Mouse (Mus musculus): Measurements from ENCODE around the gene Vegfb.

Gene Vegfb

DNA sequence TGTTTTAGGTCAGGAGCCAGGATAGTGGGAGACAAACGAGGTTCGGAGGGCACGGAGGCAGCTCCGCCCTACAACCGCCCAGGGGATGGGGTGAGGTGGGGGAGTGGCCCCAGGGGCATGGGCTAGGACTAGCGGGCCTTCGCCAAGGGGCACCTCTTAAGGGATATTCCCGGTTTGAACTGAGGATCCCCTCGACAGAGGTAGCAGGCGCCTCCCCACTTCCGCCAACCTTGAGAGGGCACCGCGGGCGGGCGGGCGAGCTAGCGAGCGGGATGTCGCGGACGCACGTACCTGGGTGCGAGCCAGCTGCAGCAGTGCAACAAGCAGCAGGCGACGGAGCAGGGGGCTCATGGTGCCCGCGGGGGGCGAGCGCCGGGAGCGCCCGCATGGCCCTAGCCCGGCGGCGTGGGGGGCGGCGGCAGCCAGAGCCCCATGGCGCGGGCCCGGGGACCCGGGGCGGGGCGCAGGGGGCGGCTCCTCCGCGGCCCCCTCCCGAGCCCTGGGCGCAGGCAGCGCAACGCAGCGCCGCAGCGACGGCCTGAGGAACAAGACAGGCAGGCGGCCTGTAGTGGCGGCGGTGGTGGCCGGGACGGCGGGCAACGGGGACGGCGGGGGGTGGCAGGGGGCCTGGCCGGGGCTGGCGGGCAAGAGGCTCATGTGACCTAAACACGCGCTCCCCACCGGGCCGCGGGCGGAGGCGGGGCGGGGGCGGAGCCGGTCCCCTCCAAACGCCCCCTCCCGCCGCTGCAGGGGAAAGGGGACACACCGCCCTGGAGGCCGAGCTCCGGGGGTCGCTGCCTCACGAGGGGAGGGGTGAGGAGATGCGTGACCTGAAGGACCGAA, at the start of gene Vegfb:
TSS of gene Vegfb (minus strand) at position 591 of the 843 bp plus-strand sequence.
- peak in 1 of 2 experiments; percentile 44 for DNase-seq (ENCODE audit: low read depth in 2 of 2, low spot score in 2 of 2)

DNA sequence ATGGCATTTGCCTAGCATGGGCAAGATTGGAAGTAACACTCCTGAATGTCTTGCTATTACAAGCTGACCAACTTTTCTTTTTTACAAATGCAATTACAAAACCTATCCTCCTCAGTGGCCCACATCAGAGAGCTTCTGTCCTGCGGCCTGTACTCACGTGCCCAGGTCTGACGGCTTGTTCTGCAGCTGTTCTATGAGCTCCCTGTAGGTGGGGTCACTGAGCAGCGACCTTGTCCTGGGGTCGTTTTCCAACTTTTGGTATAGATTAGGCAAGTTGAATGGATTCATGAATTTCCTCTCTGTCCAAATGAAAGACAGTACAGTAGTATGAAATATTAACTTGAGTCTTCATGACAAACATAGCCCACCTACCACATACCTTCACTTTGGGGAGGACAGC, 46.6 kb upstream of the Vegfb start:
- no peak for DNase-seq (ENCODE audit: low read depth in 2 of 2, low spot score in 2 of 2)

DNA sequence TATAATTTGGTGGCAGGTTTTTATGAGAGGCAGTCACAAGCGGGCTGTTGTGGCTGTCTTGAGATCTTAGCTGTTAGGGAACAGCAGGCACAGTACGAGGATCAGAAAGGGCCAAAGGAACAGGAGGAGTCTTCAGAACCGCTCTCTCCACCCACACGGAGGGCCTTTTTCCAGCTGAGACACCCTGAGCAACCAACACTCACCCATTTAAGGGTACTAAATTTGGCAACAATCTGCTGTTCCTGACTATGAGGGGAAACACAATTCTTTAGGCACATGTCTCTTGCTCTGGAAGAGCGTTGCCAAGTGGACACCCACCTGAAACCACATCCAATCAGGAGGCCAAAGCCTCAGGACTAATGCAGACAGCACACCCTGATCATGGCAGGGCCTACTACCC, 42.1 kb upstream of the Vegfb start:
- no peak for DNase-seq (ENCODE audit: low read depth in 2 of 2, low spot score in 2 of 2)

DNA sequence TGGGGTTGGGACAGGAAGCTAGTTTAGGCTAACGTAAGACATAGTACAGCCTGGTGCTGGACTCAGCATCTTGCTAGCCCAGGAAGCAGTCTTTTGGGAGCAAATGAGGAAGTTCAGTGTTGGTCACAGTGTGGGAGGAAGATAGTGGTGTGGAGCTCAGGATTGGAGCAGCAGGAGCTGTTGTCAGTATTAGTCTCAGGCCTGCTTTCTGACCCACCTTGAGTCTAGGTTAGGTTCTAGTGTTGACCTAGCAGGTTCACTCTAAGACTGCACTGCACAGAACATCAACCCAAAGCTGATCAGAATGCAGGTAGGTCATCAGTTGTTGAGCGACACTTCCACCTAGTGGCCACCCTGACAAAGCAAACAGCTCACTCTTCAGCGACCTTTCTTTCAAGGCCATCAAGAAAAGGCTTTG, 32.8 kb upstream of the Vegfb start:
- peak; percentile 66 to 70 for DNase-seq (ENCODE audit: low read depth in 2 of 2, low spot score in 2 of 2)

DNA sequence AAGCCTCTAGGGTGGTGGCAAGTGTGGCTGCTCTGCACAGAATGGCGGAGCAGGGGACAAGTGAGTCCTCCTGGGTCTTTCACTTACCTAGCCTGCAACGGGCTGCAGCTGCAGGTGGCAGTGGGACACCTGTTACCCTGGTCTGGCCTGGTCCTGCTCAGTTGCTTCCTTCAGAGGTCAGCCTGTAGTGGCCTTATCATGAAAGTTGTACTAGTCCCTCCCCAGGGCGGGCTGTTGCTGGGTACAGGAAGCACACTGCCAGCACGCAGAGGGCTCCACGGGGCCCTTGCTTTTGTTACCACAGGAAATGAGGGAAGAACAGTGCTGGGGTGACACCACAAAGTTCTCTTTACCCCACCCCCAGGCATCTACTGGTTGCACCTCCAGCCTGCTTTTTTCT, 31.7 kb upstream of the Vegfb start, which contains the start of gene Fermt3:
TSS of gene Fermt3 (minus strand) at position 279 of the 400 bp plus-strand sequence.
- peak; percentile 68 to 78 for DNase-seq (ENCODE audit: low read depth in 2 of 2, low spot score in 2 of 2)

DNA sequence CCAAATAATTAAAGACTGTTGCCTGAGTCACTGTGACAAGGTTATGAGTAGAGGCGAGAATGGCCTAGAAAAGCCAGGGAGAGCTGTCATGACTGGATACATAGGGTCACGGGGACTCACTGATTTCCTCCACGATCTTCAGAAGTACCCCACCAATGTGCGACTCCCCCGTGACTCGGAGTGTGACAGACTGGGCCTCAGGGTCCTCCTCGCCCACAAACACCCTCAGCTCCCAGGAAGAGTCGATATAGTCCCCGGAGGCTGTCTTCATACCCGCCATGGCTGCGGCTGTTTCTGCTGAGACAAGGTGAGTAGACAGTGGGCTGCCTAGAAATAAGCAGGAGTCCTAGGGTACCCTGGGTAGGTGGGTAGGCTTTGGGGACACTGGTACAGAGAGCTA, 31.1 kb upstream of the Vegfb start:
- DNase-seq (ENCODE audit: low read depth in 2 of 2, low spot score in 2 of 2) = no peak

DNA sequence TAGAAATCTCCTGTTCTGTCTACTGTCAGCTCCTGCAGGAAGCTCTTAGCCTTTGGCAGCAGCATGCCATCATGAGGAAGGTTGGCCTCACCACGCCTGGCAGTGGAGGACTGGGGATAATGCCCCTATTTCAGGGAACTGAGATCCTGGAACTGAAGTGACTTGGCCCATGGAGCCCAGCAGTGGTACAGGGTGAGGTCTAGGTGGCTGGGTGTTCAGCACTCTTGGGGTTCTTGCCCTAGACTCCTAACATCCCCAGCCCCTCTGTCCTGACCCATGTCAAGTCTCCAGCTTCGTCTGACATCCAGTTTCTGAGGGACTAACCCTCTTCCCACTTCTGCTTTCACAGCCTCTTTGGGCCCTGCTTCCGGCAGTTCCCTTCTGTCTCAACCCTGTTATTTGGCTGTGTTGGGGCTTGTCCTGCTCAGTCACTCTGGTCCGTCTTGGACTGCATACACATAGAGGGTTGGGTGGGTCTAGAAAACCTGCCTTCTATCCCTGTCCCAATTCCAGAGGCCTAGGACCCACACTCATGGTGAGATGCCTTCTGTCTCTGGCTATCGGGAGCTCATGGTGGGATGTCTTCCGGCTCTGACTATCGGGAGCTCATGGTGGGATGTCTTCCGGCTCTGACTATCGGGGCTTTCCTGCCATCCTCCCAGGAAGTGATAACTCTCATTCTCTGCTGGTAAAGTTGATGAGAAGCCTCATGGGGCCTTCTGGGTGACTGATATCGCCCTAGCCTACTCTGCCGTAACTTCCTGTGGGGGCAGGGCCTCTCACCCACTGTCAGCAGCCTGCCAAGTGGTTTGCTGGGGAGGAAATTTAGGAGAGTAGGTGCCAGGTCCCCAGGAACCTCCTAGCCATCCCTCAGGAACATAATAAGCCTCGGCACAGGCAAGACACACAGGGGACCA, 30.3 kb upstream of the Vegfb start:
- DNase-seq (ENCODE audit: low read depth in 2 of 2, low spot score in 2 of 2) = peak in 1 of 2 experiments; percentile 52

DNA sequence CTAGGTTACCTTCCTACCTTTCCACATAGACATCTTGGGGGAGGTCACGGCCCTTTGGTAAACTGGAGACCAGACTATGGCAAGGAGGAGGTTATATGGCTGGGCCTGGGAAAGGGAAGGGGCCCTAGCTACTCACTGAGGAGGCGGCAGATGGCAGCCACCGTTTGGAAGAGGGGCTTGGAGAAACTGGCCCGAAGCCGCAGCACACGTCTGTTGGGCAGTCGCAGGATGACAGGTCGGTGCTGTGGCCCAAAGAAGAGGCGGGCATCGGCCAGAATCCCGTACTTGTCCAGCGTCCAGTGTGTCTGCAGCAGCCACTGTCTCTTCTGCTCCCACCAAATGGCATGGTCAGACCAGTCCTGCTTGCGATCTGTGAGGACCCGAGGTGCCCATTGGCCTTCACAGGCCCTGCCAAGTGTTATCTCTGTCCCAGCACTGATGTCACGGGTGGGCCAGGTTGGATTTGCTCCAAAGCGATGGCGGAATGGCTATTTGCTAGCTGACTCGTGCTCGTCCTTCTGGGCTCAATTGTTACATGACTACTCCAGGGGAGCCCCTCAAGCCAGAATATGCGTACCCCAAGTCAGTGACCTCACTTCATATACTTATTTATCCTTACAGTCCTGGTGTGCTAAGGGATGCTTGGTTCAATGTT, 27.2 kb upstream of the Vegfb start:
- DNase-seq (ENCODE audit: low read depth in 2 of 2, low spot score in 2 of 2) = no peak

DNA sequence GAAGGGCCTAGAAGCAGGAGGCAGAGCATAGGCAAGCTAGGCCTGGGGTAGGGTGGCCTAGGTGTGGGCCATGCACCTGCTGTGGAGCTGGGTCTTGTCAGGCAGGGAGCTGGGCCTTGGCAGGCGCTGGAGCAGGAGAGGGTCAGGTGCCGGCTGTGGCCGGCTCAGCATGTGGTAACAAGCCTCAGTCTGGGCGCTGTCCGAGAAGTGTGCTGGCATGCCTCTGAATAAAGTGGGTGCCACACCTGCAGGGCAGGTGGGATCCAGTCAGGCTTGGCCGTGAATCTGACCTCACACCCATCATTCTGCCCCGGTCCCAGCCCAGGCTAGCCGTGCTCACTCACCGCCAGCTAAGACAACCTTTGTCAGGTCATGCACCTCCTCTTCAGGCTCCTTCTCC, 26.5 kb upstream of the Vegfb start:
- no peak for DNase-seq (ENCODE audit: low read depth in 2 of 2, low spot score in 2 of 2)

DNA sequence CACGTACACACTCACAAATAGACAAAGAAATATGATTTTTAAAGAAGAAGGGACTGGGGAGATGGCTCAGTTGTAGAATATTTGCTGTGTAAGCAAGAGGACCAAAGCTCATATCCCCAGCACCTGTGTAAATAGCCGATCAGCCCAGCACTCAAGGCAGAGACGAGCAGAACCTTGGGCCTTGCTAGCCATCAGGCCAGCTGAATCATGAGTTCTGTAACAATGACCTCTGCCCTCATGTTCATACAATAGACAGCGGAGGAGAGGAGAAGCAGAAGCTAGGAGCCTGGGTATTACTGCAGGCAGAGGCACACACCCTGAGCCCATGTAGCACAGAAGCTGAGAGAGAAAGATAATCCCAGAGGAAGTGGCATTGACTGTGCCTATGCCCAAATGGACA, 25.0 kb upstream of the Vegfb start:
- no peak for DNase-seq (ENCODE audit: low read depth in 2 of 2, low spot score in 2 of 2)

DNA sequence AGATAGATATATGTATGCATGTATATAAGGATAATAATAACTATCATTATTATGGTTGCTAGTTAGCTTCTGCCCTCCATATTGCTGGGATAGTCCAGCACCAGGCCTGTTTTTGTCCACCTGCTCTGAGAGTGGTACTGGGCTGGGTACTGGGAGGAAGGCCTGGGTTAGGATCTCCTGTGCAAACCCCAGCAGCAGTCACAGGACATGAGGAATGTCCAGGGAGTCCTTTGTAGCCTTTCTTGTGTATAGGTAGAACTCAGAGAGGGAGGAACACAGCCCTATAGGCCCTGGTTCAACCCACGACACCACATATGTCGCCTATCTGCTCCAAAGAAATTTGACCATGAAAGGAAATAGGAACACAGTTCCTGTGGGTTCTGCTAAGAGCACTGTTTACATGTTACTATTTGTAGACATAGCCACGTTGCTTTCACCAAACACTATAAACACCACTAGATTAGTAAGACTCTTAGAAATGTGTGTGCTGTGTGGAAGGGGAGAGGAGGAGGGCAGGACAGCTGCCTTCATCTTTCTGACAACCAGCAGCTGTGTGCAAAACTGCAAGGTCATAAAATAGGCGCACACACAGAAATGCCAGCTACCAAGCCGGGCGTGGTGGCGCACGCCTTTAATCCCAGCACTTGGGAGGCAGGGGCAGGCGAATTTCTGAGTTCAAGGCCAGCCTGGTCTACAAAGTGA, 19.6 kb upstream of the Vegfb start:
- DNase-seq (ENCODE audit: low read depth in 2 of 2, low spot score in 2 of 2) = no peak

DNA sequence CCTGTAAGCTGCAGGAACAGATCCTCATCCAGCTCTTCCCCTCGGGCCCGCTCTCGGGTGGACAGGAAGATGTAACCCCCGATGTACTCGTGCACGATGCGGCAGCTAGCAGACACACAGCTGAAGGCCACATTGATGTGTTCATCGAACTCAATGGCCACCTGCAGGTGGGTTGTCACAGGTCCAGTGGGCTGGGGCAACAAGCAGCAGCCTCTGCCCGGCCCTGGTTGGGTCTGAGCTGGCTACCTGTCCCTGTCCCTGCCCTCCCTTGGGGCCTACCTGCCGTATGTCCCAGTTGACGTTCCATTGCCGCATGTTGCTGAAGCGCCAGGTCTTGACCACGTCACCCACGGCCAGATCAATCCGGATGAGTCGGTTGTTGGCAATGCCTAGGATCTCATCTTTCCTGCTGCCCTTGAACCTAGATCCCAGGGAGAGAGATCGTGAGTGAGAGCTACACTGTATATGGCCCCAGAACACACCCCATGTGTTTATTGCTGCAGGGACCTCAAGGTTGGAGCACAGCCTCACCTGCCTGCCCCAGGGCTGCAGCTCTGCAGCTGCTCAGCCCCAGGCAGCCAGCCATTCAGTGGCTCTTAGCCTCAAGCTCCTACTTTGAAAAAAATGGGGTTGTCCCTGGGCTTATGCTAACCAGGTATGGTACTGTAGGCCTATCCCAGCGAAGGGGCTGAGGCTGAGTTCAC, 12.1 kb upstream of the Vegfb start:
- no peak for DNase-seq (ENCODE audit: low read depth in 2 of 2, low spot score in 2 of 2)

DNA sequence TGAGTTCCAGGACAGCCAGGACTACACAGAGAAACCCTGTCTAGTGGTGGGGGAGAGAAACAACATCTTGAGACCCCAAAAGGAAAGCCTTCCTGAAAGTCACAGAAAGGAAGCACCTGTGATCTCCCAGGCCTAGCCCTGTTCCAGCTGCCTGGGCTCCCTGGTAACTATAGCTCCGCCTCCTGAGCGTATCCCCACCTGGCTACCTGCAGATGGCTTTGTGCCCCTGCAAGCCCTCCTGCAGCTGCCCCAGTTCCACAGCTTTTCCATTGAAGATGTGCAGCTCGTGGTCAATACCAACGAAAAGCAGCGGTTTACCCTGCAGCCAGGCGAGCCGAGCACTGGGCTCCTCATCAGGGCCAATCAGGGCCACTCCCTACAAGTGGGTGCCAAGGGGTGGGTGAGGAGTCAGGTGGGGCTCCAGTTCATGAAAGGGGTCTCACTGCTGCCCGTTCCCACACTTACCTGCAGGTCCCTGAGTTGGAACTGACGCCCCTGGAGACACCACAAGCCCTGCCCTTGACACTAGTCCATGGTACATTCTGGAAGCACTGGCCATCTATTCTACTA, 10.4 kb upstream of the Vegfb start:
- DNase-seq (ENCODE audit: low read depth in 2 of 2, low spot score in 2 of 2) = no peak

DNA sequence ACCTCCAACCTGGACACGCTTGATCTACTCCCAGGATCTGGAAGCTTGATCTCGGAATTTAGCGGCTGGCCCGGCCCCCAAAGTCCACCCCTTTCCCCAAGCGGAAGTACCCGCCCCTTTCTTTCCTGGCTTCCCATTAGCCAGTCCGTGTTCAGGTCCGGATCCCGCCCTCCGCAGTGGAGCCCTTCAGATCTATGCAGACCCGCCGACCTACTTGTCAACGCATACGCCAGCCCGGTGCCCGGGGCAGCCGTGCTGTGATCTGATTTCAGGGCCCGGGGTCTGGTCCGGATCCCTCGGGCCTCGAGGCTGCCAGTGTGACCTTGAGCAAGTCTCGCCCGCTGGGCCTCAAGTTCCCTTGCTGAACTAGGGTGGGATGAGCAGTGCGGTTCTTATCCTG, 8.6 kb upstream of the Vegfb start, which contains the start of the genes Nudt22 and Trpt1:
TSS of gene Nudt22 (minus strand) at position 112 of the 400 bp plus-strand sequence.
TSS of gene Trpt1 (plus strand) at position 126 of the 400 bp plus-strand sequence.
- DNase-seq (ENCODE audit: low read depth in 2 of 2, low spot score in 2 of 2) = peak in 1 of 2 experiments; percentile 51

DNA sequence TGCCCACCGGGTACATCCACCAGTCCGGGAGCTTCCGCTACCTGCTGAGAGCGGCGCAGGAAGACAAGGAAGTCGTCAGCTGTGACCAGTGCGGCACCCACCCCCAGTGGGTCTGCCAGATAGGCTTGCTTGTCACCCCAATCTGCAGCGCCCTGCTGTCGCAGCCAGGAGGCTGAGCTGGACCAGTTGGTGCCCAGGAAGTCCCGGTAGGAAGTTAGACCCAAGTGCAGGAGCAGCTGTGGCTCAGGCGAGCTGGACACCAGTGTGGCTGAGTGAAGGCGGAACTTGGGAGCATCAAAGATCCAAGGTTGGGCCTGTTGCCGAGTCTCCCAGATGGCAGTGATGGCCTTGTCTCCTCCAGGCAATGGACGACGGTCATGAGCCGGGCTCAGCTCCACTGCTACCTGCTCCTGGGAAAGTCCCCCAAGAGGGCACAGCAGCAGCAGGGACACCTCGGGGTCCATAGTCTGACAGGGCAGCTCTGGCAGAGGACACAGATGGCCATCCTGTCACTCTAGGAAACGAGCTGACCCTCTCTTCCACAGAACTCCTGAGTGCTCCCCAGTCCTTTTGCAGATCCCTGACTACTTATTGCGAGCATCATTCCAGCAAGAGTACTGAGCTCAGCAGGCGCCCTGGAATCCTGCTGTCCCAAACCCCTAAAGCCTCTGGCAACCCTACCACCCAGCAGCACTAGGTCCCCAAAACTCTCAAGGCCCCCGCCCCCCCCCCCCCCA, 8.0 kb upstream of the Vegfb start:
- DNase-seq (ENCODE audit: low read depth in 2 of 2, low spot score in 2 of 2) = no peak

DNA sequence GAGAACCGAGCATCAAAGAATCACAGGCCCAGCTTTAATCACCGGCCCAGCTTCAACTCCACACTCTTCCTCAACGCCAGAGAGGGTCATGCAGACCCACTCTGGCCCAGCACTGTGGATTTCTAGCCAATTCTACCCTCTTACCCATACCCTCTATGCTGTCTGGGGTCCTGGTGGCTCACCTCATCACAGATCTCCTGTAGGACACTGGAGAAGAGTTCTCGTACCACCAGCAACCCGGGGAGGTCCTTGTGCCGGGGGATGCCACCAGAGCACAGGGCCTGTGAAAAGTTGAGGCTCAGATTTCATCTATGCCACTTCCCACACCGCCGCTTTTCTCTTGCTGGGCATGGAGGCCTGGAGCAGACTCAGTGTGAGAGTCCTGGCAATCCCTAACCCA, 7.0 kb upstream of the Vegfb start:
- DNase-seq (ENCODE audit: low read depth in 2 of 2, low spot score in 2 of 2) = no peak

DNA sequence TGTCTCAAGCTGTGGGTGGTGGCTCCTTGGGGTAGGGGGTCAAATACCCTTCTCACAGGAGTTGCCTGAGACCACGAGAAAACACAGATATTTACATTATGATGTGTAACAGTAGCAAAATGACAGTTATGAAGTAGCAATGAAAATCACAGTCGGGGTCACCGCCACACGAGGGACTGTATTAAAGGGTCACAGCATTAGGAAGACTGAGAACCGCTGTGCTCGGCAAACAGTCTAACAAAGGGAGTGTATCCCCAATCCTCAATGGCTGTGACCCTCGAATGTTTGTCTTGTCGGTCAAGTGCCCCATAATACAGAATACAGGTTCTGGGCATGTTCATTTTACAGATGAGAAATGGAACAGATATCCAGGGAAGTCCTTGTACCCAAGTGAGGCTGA, 6.6 kb upstream of the Vegfb start:
- DNase-seq (ENCODE audit: low read depth in 2 of 2, low spot score in 2 of 2) = no peak

DNA sequence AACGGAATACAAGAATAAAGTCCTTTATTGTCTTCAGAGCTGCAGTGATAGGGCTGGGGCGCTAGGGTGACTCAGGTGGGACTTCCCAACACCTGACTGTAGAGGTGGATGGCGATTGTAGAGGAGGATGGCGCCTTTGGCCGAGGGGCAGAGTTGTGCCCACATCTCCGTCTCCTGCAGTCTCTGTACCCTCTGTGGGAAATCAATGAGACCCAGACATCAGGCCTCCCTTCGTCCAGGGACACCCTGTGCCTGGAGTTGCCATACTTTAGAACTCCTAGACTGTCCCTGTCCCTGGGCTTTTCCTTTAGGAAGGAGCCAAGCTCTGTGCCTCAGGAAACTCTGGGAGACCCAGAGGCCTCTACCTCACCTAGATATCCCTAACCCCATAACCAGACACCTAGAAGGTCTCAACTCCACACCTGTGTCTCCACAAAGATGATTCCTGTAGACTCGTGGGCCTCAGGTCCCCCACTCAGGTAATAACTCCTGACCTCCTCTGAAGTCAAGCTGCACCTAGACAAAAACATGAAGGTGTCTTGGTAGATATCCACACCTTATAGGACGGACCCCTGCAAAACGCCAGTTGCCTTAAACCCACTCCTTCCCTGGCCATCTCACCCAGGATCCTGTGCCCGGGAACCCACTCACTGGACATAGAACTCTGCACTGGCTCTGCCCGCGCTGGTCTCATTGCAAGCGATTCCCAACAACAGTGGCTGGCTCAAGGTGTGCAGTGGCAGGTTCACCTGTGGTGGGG, 5.7 kb upstream of the Vegfb start:
- no peak for DNase-seq (ENCODE audit: low read depth in 2 of 2, low spot score in 2 of 2)
